Mouse (Mus musculus): ENCODE data around the gene Nos1ap.

The Nos1ap gene

GRCm38 (mm10) chr1:170299496-170299895 lies 290.2 kb downstream of the Nos1ap start:
- DNase-seq (ENCODE audit: low spot score in 2 of 2) = no peak

GRCm38 (mm10) chr1:170294786-170295570 lies 294.7 kb downstream of the Nos1ap start:
- no peak for DNase-seq (ENCODE audit: low spot score in 2 of 2)

- no peak for DNase-seq (ENCODE audit: low spot score in 2 of 2)
Observed at GRCm38 (mm10) chr1:170293257-170293656, 296.4 kb downstream of the Nos1ap start.

GRCm38 (mm10) chr1:170292239-170292951 lies 297.3 kb downstream of the Nos1ap start:
- DNase-seq (ENCODE audit: low spot score in 2 of 2) = peak in 1 of 2 experiments; percentile 18

GRCm38 (mm10) chr1:170282415-170283129 lies 307.1 kb downstream of the Nos1ap start:
- DNase-seq (ENCODE audit: low spot score in 2 of 2) = no peak

GRCm38 (mm10) chr1:170277016-170277415 lies 312.6 kb downstream of the Nos1ap start, which contains the start of gene Sh2d1b1:
TSS of gene Sh2d1b1 (plus strand) at chr1:170277320.
- DNase-seq (ENCODE audit: low spot score in 2 of 2) = no peak

GRCm38 (mm10) chr1:170273252-170273651 lies 316.4 kb downstream of the Nos1ap start:
- no peak for DNase-seq (ENCODE audit: low spot score in 2 of 2)

GRCm38 (mm10) chr1:170270696-170271095 lies 319.0 kb downstream of the Nos1ap start:
- no peak for DNase-seq (ENCODE audit: low spot score in 2 of 2)

GRCm38 (mm10) chr1:170270281-170270680 lies 319.4 kb downstream of the Nos1ap start:
- no peak for DNase-seq (ENCODE audit: low spot score in 2 of 2)

GRCm38 (mm10) chr1:170255560-170255910 lies 334.1 kb downstream of the Nos1ap start:
- DNase-seq (ENCODE audit: low spot score in 2 of 2) = peak; percentile 82 to 83

- DNase-seq (ENCODE audit: low spot score in 2 of 2) = no peak
Observed at GRCm38 (mm10) chr1:170254893-170255559, 334.6 kb downstream of the Nos1ap start.
